Mouse (Mus musculus): ENCODE results near the gene Pcgf6. TPM values are rescaled to one million over a fixed set of nuclear protein-coding genes. Genes with fewer than 3 reads are reported as not detected.
A peak's percentile ranks its signal among the peaks of the same experiment; 100 is the strongest.

The Pcgf6 gene
- polyA plus RNA-seq, 1 experiment from 2014 or later, result 9.4 TPM

DNA sequence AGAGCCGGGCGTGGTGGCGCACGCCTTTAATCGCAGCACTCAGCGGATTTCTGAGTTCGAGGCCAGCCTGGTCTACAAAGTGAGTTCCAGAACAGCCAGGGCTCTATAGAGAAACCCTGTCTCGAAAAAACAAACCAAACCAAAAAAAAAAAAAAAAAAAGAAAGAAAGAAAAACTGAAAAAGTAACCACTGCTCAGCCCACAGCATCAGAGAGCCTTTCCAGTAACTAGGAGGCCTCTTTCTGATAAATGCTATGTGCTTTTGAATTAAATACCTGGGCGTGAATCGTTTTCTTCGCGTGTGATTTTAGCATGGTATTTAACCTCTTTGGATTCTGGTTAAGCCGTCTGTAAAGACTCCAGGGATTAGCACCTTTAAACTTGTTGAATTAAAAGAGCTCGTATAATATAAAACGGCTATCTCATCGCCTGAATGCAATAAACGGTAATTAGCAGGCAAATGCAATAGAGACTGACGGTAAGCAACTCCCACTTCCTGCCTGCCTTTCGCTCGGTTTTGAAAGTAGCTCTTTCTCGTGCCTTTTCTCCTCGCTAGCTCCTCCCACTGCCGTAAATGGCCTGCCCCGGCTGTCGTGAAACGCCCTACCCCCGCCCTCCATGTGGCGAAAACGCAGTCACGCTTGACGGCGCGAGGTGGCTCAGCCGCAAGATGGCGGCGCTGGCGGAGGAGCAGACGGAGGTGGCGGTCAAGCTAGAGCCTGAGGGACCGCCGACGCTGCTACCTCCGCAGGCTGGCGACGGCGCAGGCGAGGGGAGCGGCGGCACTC, 16.6 kb upstream of the Pcgf6 start, which contains the start of gene Taf5:
Gene Taf5 (plus strand): TSS at position 651 of the 787 bp plus-strand sequence.
- peak within 1 kb of the TSS; percentile 75 for H3K4me2 ChIP-seq (replicated peaks; ENCODE audit: low read depth)

GRCm38 (mm10) chr19:47065860-47066259, 15.2 kb upstream of the Pcgf6 start:
- no peaks in the 10 kb centered on the region for H3K27me3 ChIP-seq (replicated peaks; ENCODE audit: control insufficient read depth, insufficient read depth, low read length)
- H3K4me2 ChIP-seq (replicated peaks; ENCODE audit: low read depth), result no peak overlapping the region
- H3K27ac ChIP-seq (ENCODE audit: low read depth, low read length), result no peak overlapping the region
- no peak for ATAC-seq
- H3K36me3 ChIP-seq (ENCODE audit: control insufficient read depth, insufficient read depth), result peaks cover 5% of the 10 kb centered on the region; the same call in 1 of the 2 replicates
- no peak overlapping the region for H3K4me3 ChIP-seq (ENCODE audit: low read depth, low read length)
- no peaks in the 10 kb centered on the region for H3K4me1 ChIP-seq (replicated peaks; ENCODE audit: control insufficient read depth, insufficient read depth, low read length)
- peak; percentile 45 for TF ChIP-seq CTCF (IDR thresholded peaks at IDR 0.05; ENCODE audit: low read depth)
- WGBS, result 94% methylated on average over 3 of the region's 3 CpGs
- no peak overlapping the region for H3K9ac ChIP-seq (ENCODE audit: low read depth, low read length)
- H3K9me3 ChIP-seq (ENCODE audit: control insufficient read depth), result no peaks in the 10 kb centered on the region

More for the DNA sequence above, 16.6 kb upstream of the Pcgf6 start, which contains the start of gene Taf5:
- Histone ChIP-seq H3K4me1 (replicated peaks; ENCODE audit: control insufficient read depth, insufficient read depth, low read length) (no peaks in the 10 kb centered on the region), H3K36me3 (ENCODE audit: control insufficient read depth, insufficient read depth) (peaks cover 17% of the 10 kb centered on the region), H3K27me3 (replicated peaks; ENCODE audit: control insufficient read depth, insufficient read depth, low read length) (no peaks in the 10 kb centered on the region), H3K9ac (ENCODE audit: low read depth, low read length) (peak within 1 kb of the TSS; percentile 92), H3K27ac (ENCODE audit: low read depth, low read length) (peak within 1 kb of the TSS; percentile 89), H3K9me3 (ENCODE audit: control insufficient read depth) (no peaks in the 10 kb centered on the region), H3K4me3 (ENCODE audit: low read depth, low read length) (peak within 1 kb of the TSS; percentile 99)
- 9% methylated on average over 45 of the region's 49 CpGs for WGBS
- ATAC-seq, result peak; percentile 81
- peak; percentile 41 for TF ChIP-seq CTCF (IDR thresholded peaks at IDR 0.05; ENCODE audit: low read depth)

- ATAC-seq, result no peak
- H3K9me3 ChIP-seq (ENCODE audit: control insufficient read depth), result no peaks in the 10 kb centered on the region
- no peaks in the 10 kb centered on the region for H3K4me1 ChIP-seq (replicated peaks; ENCODE audit: control insufficient read depth, insufficient read depth, low read length)
- no peak for TF ChIP-seq CTCF (IDR thresholded peaks at IDR 0.05; ENCODE audit: low read depth)
- no peak overlapping the region for H3K27ac ChIP-seq (ENCODE audit: low read depth, low read length)
- no peaks in the 10 kb centered on the region for H3K36me3 ChIP-seq (ENCODE audit: control insufficient read depth, insufficient read depth)
- no peak overlapping the region for H3K4me2 ChIP-seq (replicated peaks; ENCODE audit: low read depth)
- no peak overlapping the region for H3K9ac ChIP-seq (ENCODE audit: low read depth, low read length)
- WGBS, result 73% methylated on average over 1 of the region's 1 CpGs
- H3K27me3 ChIP-seq (replicated peaks; ENCODE audit: control insufficient read depth, insufficient read depth, low read length), result no peaks in the 10 kb centered on the region
- no peak overlapping the region for H3K4me3 ChIP-seq (ENCODE audit: low read depth, low read length)
Observed at GRCm38 (mm10) chr19:47057684-47058083, 7.0 kb upstream of the Pcgf6 start.

DNA sequence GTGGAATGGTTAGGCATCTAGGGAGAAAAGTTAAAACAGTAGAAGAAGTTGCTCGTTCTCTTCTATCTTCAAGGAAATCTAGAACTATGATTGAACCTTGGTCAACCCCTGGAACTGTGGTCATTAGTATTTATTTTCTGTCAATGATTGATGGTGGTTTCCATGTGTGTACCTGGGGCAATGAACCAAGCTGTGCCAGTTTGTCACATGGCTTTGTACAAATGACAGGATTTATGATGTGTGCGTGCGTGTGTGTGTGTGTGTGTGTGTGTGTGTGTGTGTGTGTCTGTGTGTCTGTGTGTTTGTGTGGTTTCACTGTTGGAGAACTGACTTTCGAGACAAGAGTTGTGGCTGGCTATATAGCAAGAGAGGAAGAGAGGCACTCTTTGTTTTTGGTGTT, 2.8 kb upstream of the Pcgf6 start:
- Histone ChIP-seq H3K9ac (ENCODE audit: low read depth, low read length) (no peak overlapping the region), H3K36me3 (ENCODE audit: control insufficient read depth, insufficient read depth) (no peaks in the 10 kb centered on the region), H3K4me3 (ENCODE audit: low read depth, low read length) (no peak overlapping the region), H3K9me3 (ENCODE audit: control insufficient read depth) (no peaks in the 10 kb centered on the region), H3K4me2 (replicated peaks; ENCODE audit: low read depth) (0 out of 2 replicates have a peak overlapping the region, but pooled peaks have one; percentile 38), H3K4me1 (replicated peaks; ENCODE audit: control insufficient read depth, insufficient read depth, low read length) (0 out of 2 replicates have a peak, but pooled peaks cover 3% of the 10 kb centered on the region), H3K27ac (ENCODE audit: low read depth, low read length) (peak overlapping the region; percentile 60; the same call in 1 of the 2 replicates), H3K27me3 (replicated peaks; ENCODE audit: control insufficient read depth, insufficient read depth, low read length) (no peaks in the 10 kb centered on the region)
- TF ChIP-seq CTCF (IDR thresholded peaks at IDR 0.05; ENCODE audit: low read depth), result no peak
- 30% methylated on average over 4 of the region's 4 CpGs for WGBS
- peak; percentile 89 for ATAC-seq

GRCm38 (mm10) chr19:47052927-47053326, 2.2 kb upstream of the Pcgf6 start:
- H3K4me1 ChIP-seq (replicated peaks; ENCODE audit: control insufficient read depth, insufficient read depth, low read length), result 0 out of 2 replicates have a peak, but pooled peaks cover 3% of the 10 kb centered on the region
- peak overlapping the region; percentile 60; the same call in 1 of the 2 replicates for H3K27ac ChIP-seq (ENCODE audit: low read depth, low read length)
- ATAC-seq, result no peak
- no peak overlapping the region for H3K4me3 ChIP-seq (ENCODE audit: low read depth, low read length)
- peak; percentile 20; the same call in 1 of the 2 replicates for TF ChIP-seq CTCF (IDR thresholded peaks at IDR 0.05; ENCODE audit: low read depth)
- no peaks in the 10 kb centered on the region for H3K9me3 ChIP-seq (ENCODE audit: control insufficient read depth)
- H3K36me3 ChIP-seq (ENCODE audit: control insufficient read depth, insufficient read depth), result no peaks in the 10 kb centered on the region
- no peak overlapping the region for H3K9ac ChIP-seq (ENCODE audit: low read depth, low read length)
- WGBS, result 70% methylated on average over 4 of the region's 4 CpGs
- H3K4me2 ChIP-seq (replicated peaks; ENCODE audit: low read depth), result 0 out of 2 replicates have a peak overlapping the region, but pooled peaks have one; percentile 38
- no peaks in the 10 kb centered on the region for H3K27me3 ChIP-seq (replicated peaks; ENCODE audit: control insufficient read depth, insufficient read depth, low read length)

GRCm38 (mm10) chr19:47049840-47050239, 866 bp downstream of the Pcgf6 start:
- H3K27me3 ChIP-seq (replicated peaks; ENCODE audit: control insufficient read depth, insufficient read depth, low read length), result no peaks in the 10 kb centered on the region
- peak overlapping the region; percentile 70; the same call in 1 of the 2 replicates for H3K9ac ChIP-seq (ENCODE audit: low read depth, low read length)
- H3K9me3 ChIP-seq (ENCODE audit: control insufficient read depth), result no peaks in the 10 kb centered on the region
- peaks cover 7% of the 10 kb centered on the region for H3K36me3 ChIP-seq (ENCODE audit: control insufficient read depth, insufficient read depth)
- WGBS, result 6% methylated on average over 7 of the region's 7 CpGs
- H3K27ac ChIP-seq (ENCODE audit: low read depth, low read length), result peak overlapping the region; percentile 82; the same call in 1 of the 2 replicates
- peak overlapping the region; percentile 91 for H3K4me3 ChIP-seq (ENCODE audit: low read depth, low read length)
- H3K4me1 ChIP-seq (replicated peaks; ENCODE audit: control insufficient read depth, insufficient read depth, low read length), result 0 out of 2 replicates have a peak, but pooled peaks cover 3% of the 10 kb centered on the region
- peak overlapping the region; percentile 94 for H3K4me2 ChIP-seq (replicated peaks; ENCODE audit: low read depth)
- ATAC-seq, result no peak
- TF ChIP-seq CTCF (IDR thresholded peaks at IDR 0.05; ENCODE audit: low read depth), result no peak

Measured in intestine, postnatal 0 days (tissue).